8 mouse cellular contexts compared by ENCODE assay signal in the genomic region with DNA sequence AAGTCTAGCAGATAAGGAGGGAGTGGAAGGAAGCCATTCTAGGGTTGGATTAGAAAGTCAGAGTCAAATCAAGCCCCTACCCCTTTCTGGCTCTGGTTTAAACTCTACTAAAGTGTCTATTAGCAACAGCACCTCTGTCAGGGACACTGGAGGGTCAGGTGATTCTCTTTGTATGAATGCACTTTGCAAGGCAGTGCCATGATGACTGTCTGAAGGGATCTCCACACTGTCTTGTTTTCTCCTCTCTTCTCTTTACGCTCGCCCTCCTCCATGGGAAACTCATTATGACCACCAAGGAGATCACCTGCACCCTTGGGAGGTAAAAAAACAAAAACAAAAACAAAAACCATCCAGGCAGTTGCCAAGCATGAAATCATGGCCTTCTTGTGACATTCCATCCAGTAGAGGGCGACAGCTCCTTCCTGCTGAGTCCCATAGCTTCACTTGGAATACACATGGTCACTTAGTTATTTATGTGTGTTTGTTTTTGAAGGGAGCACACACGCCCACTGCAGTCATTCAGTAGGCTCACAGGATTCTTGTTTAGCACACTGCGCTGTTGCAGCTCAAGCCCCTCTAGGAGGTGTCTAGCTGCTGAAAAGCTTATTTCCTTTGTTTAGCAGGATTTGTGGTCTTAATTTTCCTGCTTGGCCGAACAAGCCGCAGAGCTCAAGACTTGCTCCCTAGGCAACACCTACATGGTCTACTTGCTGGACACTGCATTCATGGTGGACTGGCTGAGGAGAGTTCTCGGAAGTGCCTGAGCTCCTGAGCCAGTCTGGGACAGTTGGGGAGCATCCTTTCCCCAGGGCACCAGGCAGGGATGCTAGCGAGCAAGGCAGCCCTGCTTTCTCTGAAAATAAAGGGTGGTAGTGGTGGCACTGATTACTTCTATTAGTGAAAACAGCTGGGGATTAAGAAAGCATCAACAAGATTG.
DNase-seq lines count a peak whose midpoint lies in the region; ATAC-seq and TF ChIP-seq lines count a peak whose summit lies in the region.

No protein-coding gene starts in this region.

- no peaks in the 10 kb centered on the region for H3K9me3 ChIP-seq in kidney, embryonic 14.5 days (ENCODE audit: control insufficient read depth, low read length)
- no peaks in the 10 kb centered on the region; the same call in 1 of the 2 replicates for H3K9me3 ChIP-seq in limb, embryonic 11.5 days (ENCODE audit: control insufficient read depth, low read length)
- no peaks in the 10 kb centered on the region for H3K9me3 ChIP-seq in neural tube, embryonic 13.5 days

- peak; percentile 27 to 37 for DNase-seq in urinary bladder, postnatal 36 days (ENCODE audit: low spot score in 2 of 2)
- DNase-seq in urinary bladder, postnatal 4 days (ENCODE audit: low spot score in 2 of 2), result no peak
- DNase-seq in cerebellum, postnatal 25 days, result peak; percentile 36 to 66
- DNase-seq in gastrocnemius, adult 2 months, result peak; percentile 57
- peak; percentile 79 for DNase-seq in limb, embryonic 11.5 days (ENCODE audit: low spot score)
- DNase-seq in spleen, postnatal 4 days (ENCODE audit: low spot score in 2 of 2), result no peak

- no peak overlapping the region for H3K4me3 ChIP-seq in gastrocnemius, adult 2 months
- H3K4me3 ChIP-seq in kidney, embryonic 14.5 days (ENCODE audit: low read length), result no peak overlapping the region
- H3K4me3 ChIP-seq in limb, embryonic 11.5 days (ENCODE audit: low read depth, low read length), result no peak overlapping the region
- H3K4me3 ChIP-seq in neural tube, embryonic 13.5 days, result no peak overlapping the region

- peak; percentile 74 for TF ChIP-seq CTCF in gastrocnemius, adult 2 months (IDR thresholded peaks at IDR 0.05)

- no peak overlapping the region for H3K4me2 ChIP-seq in kidney, embryonic 14.5 days (replicated peaks; ENCODE audit: low read depth, low read length)
- H3K4me2 ChIP-seq in limb, embryonic 11.5 days (ENCODE audit: low read depth, severe bottlenecking), result no peak overlapping the region
- H3K4me2 ChIP-seq in neural tube, embryonic 13.5 days, result 0 out of 2 replicates have a peak overlapping the region, but pooled peaks have one; percentile 22

- intact Hi-C loops in gastrocnemius, adult 2 months (cut with DNase I), result loop anchor here (5.0 kb wide), 1 partner anchor 185 kb away; no protein-coding TSS in a partner anchor

- 42% methylated on average over 9 of the region's 9 CpGs for WGBS in kidney, embryonic 14.5 days
- WGBS in limb, embryonic 11.5 days, result 56% methylated on average over 9 of the region's 9 CpGs
- 22% methylated on average over 9 of the region's 9 CpGs for WGBS in neural tube, embryonic 13.5 days

- no peak overlapping the region for H3K27ac ChIP-seq in gastrocnemius, adult 2 months
- no peak overlapping the region for H3K27ac ChIP-seq in kidney, embryonic 14.5 days (ENCODE audit: low read depth, low read length)
- no peak overlapping the region for H3K27ac ChIP-seq in limb, embryonic 11.5 days (replicated peaks; ENCODE audit: low read depth, low read length)
- H3K27ac ChIP-seq in neural tube, embryonic 13.5 days (replicated peaks), result no peak overlapping the region; the same call in 1 of the 2 replicates

- no peaks in the 10 kb centered on the region for H3K36me3 ChIP-seq in kidney, embryonic 14.5 days (ENCODE audit: control insufficient read depth, insufficient read depth, low read length)
- no peaks in the 10 kb centered on the region for H3K36me3 ChIP-seq in limb, embryonic 11.5 days (ENCODE audit: control insufficient read depth, insufficient read depth, low read length)
- no peaks in the 10 kb centered on the region for H3K36me3 ChIP-seq in neural tube, embryonic 13.5 days

- H3K9ac ChIP-seq in kidney, embryonic 14.5 days (ENCODE audit: low read depth, low read length), result no peak overlapping the region
- no peak overlapping the region for H3K9ac ChIP-seq in limb, embryonic 11.5 days (ENCODE audit: low read length)
- 0 out of 2 replicates have a peak overlapping the region, but pooled peaks have one; percentile 22 for H3K9ac ChIP-seq in neural tube, embryonic 13.5 days

- no peaks in the 10 kb centered on the region for H3K27me3 ChIP-seq in kidney, embryonic 14.5 days (ENCODE audit: control insufficient read depth, insufficient read depth, low read length)
- H3K27me3 ChIP-seq in limb, embryonic 11.5 days (ENCODE audit: control insufficient read depth, insufficient read depth, low read length), result no peaks in the 10 kb centered on the region
- peaks cover 13% of the 10 kb centered on the region; the same call in 1 of the 2 replicates for H3K27me3 ChIP-seq in neural tube, embryonic 13.5 days

- H3K4me1 ChIP-seq in kidney, embryonic 14.5 days (ENCODE audit: control insufficient read depth, insufficient read depth, low read length), result peaks cover 33% of the 10 kb centered on the region
- H3K4me1 ChIP-seq in limb, embryonic 11.5 days (ENCODE audit: control insufficient read depth, insufficient read depth, low read length), result peaks cover 7% of the 10 kb centered on the region; the same call in 1 of the 2 replicates
- H3K4me1 ChIP-seq in neural tube, embryonic 13.5 days (replicated peaks), result peaks cover 10% of the 10 kb centered on the region

- peak; percentile 90 for ATAC-seq in kidney, embryonic 14.5 days (ENCODE audit: low FRiP score, low TSS enrichment)
- ATAC-seq in limb, embryonic 11.5 days (ENCODE audit: insufficient number of reproducible peaks, low FRiP score, low TSS enrichment, low read depth), result no peak
- peak; percentile 94 for ATAC-seq in neural tube, embryonic 13.5 days (ENCODE audit: low read depth)

Comparison
In these comparisons a context has a peak if more than half of its experiments do, and no peak if none do; other contexts are left out.
1. DNase-seq: peak in urinary bladder, postnatal 36 days (2 of 2), cerebellum, postnatal 25 days (2 of 2), gastrocnemius, adult 2 months (single experiment) and limb, embryonic 11.5 days (single experiment); none in urinary bladder, postnatal 4 days (0 of 2) and spleen, postnatal 4 days (0 of 2).